Mouse (Mus musculus) erythroblast, embryonic 14.5 days (primary cell): ENCODE data around the gene Tmem74b.

Experiments
- GATA1 ChIP-seq: IDR thresholded peaks from 2 replicates; pipeline ENCODE4 v1.6.1; 2012; ENCODE audit warnings: low read length, inconsistent platforms, mixed read lengths
- TAL1 ChIP-seq: IDR thresholded peaks from 3 replicates; pipeline ENCODE4 v1.6.1; 2012; ENCODE audit warnings: low read length, inconsistent platforms, mixed read lengths

DNA sequence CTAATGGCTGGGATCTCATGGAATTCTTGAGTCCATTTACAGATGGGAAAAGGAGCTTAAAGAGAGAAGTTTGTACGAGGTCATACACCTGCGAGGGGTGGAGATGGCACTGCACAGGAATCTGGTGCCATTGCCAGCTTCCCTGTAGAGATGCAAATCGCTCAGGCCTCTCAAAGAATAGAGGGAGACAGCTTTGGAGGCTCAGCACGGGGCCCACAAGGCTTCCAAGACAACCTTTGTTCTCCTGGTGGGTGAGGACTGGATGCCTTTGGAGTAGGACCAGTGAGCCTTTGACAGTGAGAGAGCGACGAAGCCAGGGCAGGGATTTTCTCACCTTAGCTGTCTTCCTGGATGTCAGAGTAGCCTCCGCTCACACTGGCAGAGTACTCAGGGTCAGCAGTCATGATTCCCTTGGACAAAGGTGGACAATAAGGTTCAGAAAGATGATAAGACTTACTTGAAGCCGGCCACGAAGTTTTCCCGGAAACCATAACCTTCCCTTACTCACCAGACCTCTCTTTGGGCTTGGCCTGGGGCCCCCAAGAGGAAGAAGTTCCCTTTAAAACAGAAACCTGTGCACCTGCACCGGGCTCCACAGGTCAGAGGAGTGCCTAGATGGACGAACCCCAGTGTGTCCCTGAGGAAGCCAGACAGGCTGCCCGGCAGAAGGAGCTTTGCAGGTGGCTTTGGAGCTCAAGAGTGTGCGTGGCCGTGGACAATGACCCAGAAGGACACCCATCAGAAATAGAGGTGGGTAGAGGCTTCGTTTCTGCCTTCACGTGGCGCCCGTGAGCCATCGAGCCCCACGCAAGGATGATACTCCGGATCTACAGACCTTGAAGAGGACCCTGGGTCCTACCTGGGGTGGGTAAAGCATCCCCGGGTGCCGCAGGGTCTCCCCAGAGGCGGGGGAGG, at the start of gene Tmem74b:
- no peak for TF ChIP-seq GATA1
- no peak for TF ChIP-seq TAL1
